Mouse (Mus musculus) embryonic fibroblast, embryonic 13.5 days (primary cell): ENCODE data around the gene Gm21983.

ENCODE experiments used
- CTCF ChIP-seq: IDR thresholded peaks from 2 replicates; pipeline ENCODE4 v1.5.1; 2011; ENCODE audit warnings: mild to moderate bottlenecking, control low read depth, low read length, moderate library complexity, borderline replicate concordance; ENCODE audit not compliant: insufficient read depth
- POLR2A ChIP-seq: IDR thresholded peaks from 2 replicates; pipeline ENCODE4 v1.6.1; 2011; ENCODE audit warnings: low read depth, mild to moderate bottlenecking, control low read depth, low read length, moderate library complexity

DNA sequence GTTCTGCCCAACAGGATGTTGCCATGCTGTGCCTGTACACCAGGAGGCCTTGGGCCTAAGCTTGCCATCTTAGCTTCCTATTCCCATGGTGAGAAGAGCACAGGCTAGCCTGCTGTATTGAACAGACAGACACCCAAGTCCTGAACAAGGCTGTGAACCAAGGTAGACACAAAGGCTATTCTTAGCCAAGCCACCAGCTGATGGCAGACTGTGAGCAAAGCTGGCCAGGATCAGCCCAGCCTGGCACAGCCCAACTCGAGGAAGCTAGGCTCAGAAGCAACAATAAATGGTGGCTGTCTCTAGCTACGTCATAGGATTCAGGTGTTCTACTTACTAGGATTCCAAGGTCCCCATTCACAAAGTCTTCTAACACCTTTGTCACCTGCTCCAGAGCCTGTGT lies 31.7 kb upstream of the Gm21983 start:
- TF ChIP-seq POLR2A (no peak), CTCF (no peak)
